Mouse (Mus musculus): ENCODE results near the gene Msh4. TPM values are rescaled to one million over a fixed set of nuclear protein-coding genes. Genes with fewer than 3 reads are reported as not detected.
A peak's percentile ranks its signal among the peaks of the same experiment; 100 is the strongest.

Msh4 gene
- total and polyA plus RNA-seq, 3 experiments, result 0.45 to 0.49 TPM; not detected in 1

GRCm38 (mm10) chr3:153858350-153859001 is 47.5 kb downstream of the Msh4 start:
- Histone ChIP-seq H3K36me3 (replicated peaks) (peaks cover 8% of the 10 kb centered on the region), H3K27me3 (ENCODE audit: insufficient read depth, low read length) (no peaks in the 10 kb centered on the region), H3K9me3 (replicated peaks) (no peaks in the 10 kb centered on the region), H3K4me1 (ENCODE audit: insufficient read depth, low read depth, low read length) (peaks cover 47% of the 10 kb centered on the region), H3K4me3 (ENCODE audit: low read depth, low read length) (peak overlapping the region; percentile 52; the same call in 1 of the 2 replicates)
- TF ChIP-seq TAL1 (conservative IDR thresholded peaks at IDR 0.05; ENCODE audit: low read depth, low read length), result no peak
- no peak for TF ChIP-seq POLR2AphosphoS5 (IDR thresholded peaks at IDR 0.05; ENCODE audit: insufficient replicate concordance, low read depth, low read length)
- no peak for TF ChIP-seq CTCF (IDR thresholded peaks at IDR 0.05; ENCODE audit: low read depth, low read length)
- no peak for TF ChIP-seq GATA1 (IDR thresholded peaks at IDR 0.05; ENCODE audit: borderline replicate concordance, low read length)
- TF ChIP-seq GATA2 (IDR thresholded peaks at IDR 0.05; ENCODE audit: borderline replicate concordance, low read depth, low read length), result no peak
- ATAC-seq (ENCODE audit: extremely low read depth, insufficient number of reproducible peaks, low FRiP score, poor library complexity, severe bottlenecking), result no peak
- DNase-seq (ENCODE audit: low spot score), result no peak

DNA sequence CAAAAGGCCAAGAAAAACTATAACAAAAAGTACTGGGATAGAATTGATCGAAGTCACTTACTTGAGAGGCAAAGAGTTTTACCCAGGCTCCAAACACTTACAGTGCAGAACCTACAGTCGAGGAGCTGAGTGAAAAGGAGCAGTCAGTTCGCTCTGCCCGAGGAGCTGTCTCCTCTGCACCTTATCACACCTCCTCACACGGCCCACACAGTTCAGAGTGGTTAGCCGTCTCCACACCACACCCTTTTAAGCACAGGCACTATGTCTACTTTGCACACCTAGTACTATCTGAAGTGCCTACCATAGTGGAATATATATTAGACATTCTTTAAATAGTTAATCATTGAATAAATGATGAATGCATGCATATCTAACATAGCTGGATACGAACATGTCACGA is 53.7 kb downstream of the Msh4 start:
- H3K36me3 ChIP-seq (replicated peaks), result peaks cover 9% of the 10 kb centered on the region
- ATAC-seq (ENCODE audit: extremely low read depth, insufficient number of reproducible peaks, low FRiP score, poor library complexity, severe bottlenecking) (peak; percentile 77), DNase-seq (ENCODE audit: low spot score) (no peak)
- H3K4me1 ChIP-seq (ENCODE audit: insufficient read depth, low read depth, low read length), result peaks cover 63% of the 10 kb centered on the region
- H3K4me3 ChIP-seq (ENCODE audit: low read depth, low read length), result no peak overlapping the region
- H3K9me3 ChIP-seq (replicated peaks), result no peaks in the 10 kb centered on the region
- TF ChIP-seq TAL1 (conservative IDR thresholded peaks at IDR 0.05; ENCODE audit: low read depth, low read length) (peak; percentile 18; the same call in 1 of the 2 replicates), GATA2 (IDR thresholded peaks at IDR 0.05; ENCODE audit: borderline replicate concordance, low read depth, low read length) (no peak)
- H3K27me3 ChIP-seq (ENCODE audit: insufficient read depth, low read length), result no peaks in the 10 kb centered on the region

DNA sequence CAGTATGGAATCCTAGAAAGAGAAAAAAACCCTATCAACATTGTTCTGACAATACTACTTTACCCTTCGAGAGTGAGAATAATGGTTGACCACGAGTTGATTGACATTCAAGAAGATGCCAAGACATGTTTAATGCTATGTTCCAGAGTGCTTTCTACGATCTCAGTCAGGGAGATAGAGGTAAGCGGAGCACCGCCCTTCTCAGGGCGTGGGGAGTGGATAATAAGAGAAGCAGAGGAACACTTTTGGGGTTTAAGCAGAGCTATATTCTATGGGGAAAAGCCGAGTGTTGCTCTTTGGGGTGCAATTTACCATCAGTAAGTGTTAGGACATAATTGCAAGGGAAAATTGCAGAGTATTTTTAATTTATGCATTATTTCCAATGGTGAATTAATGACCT is 55.2 kb downstream of the Msh4 start:
- DNase-seq (ENCODE audit: low spot score) (no peak), ATAC-seq (ENCODE audit: extremely low read depth, insufficient number of reproducible peaks, low FRiP score, poor library complexity, severe bottlenecking) (no peak)
- Histone ChIP-seq H3K4me3 (ENCODE audit: low read depth, low read length) (peak overlapping the region; percentile 64; the same call in 1 of the 2 replicates), H3K9me3 (replicated peaks) (no peaks in the 10 kb centered on the region), H3K27me3 (ENCODE audit: insufficient read depth, low read length) (no peaks in the 10 kb centered on the region), H3K4me1 (ENCODE audit: insufficient read depth, low read depth, low read length) (peaks cover 72% of the 10 kb centered on the region), H3K36me3 (replicated peaks) (peaks cover 9% of the 10 kb centered on the region)
- TF ChIP-seq POLR2AphosphoS5 (IDR thresholded peaks at IDR 0.05; ENCODE audit: insufficient replicate concordance, low read depth, low read length) (no peak), GATA1 (IDR thresholded peaks at IDR 0.05; ENCODE audit: borderline replicate concordance, low read length) (no peak), TAL1 (conservative IDR thresholded peaks at IDR 0.05; ENCODE audit: low read depth, low read length) (no peak), GATA2 (IDR thresholded peaks at IDR 0.05; ENCODE audit: borderline replicate concordance, low read depth, low read length) (no peak), CTCF (IDR thresholded peaks at IDR 0.05; ENCODE audit: low read depth, low read length) (no peak)

GRCm38 (mm10) chr3:153849368-153850015 is 56.4 kb downstream of the Msh4 start:
- Histone ChIP-seq H3K9me3 (replicated peaks) (no peaks in the 10 kb centered on the region), H3K4me1 (ENCODE audit: insufficient read depth, low read depth, low read length) (peaks cover 68% of the 10 kb centered on the region), H3K36me3 (replicated peaks) (peaks cover 9% of the 10 kb centered on the region), H3K27me3 (ENCODE audit: insufficient read depth, low read length) (no peaks in the 10 kb centered on the region), H3K4me3 (ENCODE audit: low read depth, low read length) (peak overlapping the region; percentile 53; the same call in 1 of the 2 replicates)
- no peak for TF ChIP-seq POLR2AphosphoS5 (IDR thresholded peaks at IDR 0.05; ENCODE audit: insufficient replicate concordance, low read depth, low read length)
- TF ChIP-seq CTCF (IDR thresholded peaks at IDR 0.05; ENCODE audit: low read depth, low read length), result no peak
- TF ChIP-seq TAL1 (conservative IDR thresholded peaks at IDR 0.05; ENCODE audit: low read depth, low read length), result no peak
- no peak for TF ChIP-seq GATA1 (IDR thresholded peaks at IDR 0.05; ENCODE audit: borderline replicate concordance, low read length)
- no peak for TF ChIP-seq GATA2 (IDR thresholded peaks at IDR 0.05; ENCODE audit: borderline replicate concordance, low read depth, low read length)
- DNase-seq (ENCODE audit: low spot score) (no peak), ATAC-seq (ENCODE audit: extremely low read depth, insufficient number of reproducible peaks, low FRiP score, poor library complexity, severe bottlenecking) (peak; percentile 55)

DNA sequence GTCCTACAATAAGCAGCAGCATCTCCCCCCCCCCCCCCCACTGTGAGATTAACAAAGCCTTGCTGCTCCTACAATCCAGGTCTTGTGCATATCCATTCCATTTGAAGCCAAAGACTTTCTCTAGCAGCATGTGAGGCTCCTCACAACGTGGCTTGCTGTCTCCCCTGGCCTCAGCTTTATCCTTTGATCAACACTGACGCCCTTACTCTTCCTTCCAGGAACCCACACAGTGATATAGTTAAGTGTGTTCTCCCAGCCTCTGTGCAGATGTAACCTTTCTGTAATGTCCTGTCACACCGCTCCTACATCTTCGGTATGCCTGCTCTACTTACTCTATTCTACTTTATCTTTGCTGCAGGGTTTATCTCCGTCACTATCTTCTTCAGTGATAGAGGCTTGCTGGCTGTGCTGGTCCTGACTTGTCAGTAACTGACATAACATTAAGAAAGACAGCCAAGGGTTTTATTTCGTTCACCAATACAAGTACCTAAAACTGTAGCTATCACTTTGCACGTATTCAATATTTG is 58.7 kb downstream of the Msh4 start:
- DNase-seq (ENCODE audit: low spot score) (no peak), ATAC-seq (ENCODE audit: extremely low read depth, insufficient number of reproducible peaks, low FRiP score, poor library complexity, severe bottlenecking) (peak; percentile 37)
- TF ChIP-seq POLR2AphosphoS5 (IDR thresholded peaks at IDR 0.05; ENCODE audit: insufficient replicate concordance, low read depth, low read length), result no peak
- Histone ChIP-seq H3K27me3 (ENCODE audit: insufficient read depth, low read length) (no peaks in the 10 kb centered on the region), H3K9me3 (replicated peaks) (no peaks in the 10 kb centered on the region), H3K36me3 (replicated peaks) (no peaks in the 10 kb centered on the region), H3K4me3 (ENCODE audit: low read depth, low read length) (no peak overlapping the region; the same call in 1 of the 2 replicates), H3K4me1 (ENCODE audit: insufficient read depth, low read depth, low read length) (peaks cover 50% of the 10 kb centered on the region)

- Histone ChIP-seq H3K4me1 (ENCODE audit: insufficient read depth, low read depth, low read length) (peaks cover 50% of the 10 kb centered on the region), H3K27me3 (ENCODE audit: insufficient read depth, low read length) (no peaks in the 10 kb centered on the region), H3K9me3 (replicated peaks) (no peaks in the 10 kb centered on the region), H3K36me3 (replicated peaks) (no peaks in the 10 kb centered on the region), H3K4me3 (ENCODE audit: low read depth, low read length) (no peak overlapping the region)
- TF ChIP-seq GATA1 (IDR thresholded peaks at IDR 0.05; ENCODE audit: borderline replicate concordance, low read length), result no peak
- TF ChIP-seq POLR2AphosphoS5 (IDR thresholded peaks at IDR 0.05; ENCODE audit: insufficient replicate concordance, low read depth, low read length), result no peak
- TF ChIP-seq GATA2 (IDR thresholded peaks at IDR 0.05; ENCODE audit: borderline replicate concordance, low read depth, low read length), result no peak
- TF ChIP-seq TAL1 (conservative IDR thresholded peaks at IDR 0.05; ENCODE audit: low read depth, low read length), result no peak
- TF ChIP-seq CTCF (IDR thresholded peaks at IDR 0.05; ENCODE audit: low read depth, low read length), result no peak
- ATAC-seq (ENCODE audit: extremely low read depth, insufficient number of reproducible peaks, low FRiP score, poor library complexity, severe bottlenecking), result no peak
- DNase-seq (ENCODE audit: low spot score), result no peak
These were observed 59.8 kb downstream of the Msh4 start for GRCm38 (mm10) chr3:153846109-153846508.
